Mouse (Mus musculus): ENCODE data around the gene Tia1. TPM values are rescaled to one million over a fixed set of nuclear protein-coding genes. Genes with fewer than 3 reads are reported as not detected.

Gene Tia1
- polyA plus RNA-seq, 1 experiment, result 0.72 TPM

GRCm38 (mm10) chr6:86382551-86382950, 21.5 kb upstream of the Tia1 start:
- TF ChIP-seq GATA1 (IDR thresholded peaks at IDR 0.05; ENCODE audit: low read length) (no peak), TAL1 (IDR thresholded peaks at IDR 0.05; ENCODE audit: low read length) (no peak)
- Histone ChIP-seq H3K4me3 (replicated peaks) (no peak overlapping the region), H3K36me3 (ENCODE audit: control insufficient read depth) (peaks cover 34% of the 10 kb centered on the region), H3K4me1 (ENCODE audit: control insufficient read depth) (peaks cover 4% of the 10 kb centered on the region), H3K27me3 (ENCODE audit: control insufficient read depth) (no peaks in the 10 kb centered on the region), H3K9me3 (ENCODE audit: control insufficient read depth, low read length) (no peaks in the 10 kb centered on the region)

DNA sequence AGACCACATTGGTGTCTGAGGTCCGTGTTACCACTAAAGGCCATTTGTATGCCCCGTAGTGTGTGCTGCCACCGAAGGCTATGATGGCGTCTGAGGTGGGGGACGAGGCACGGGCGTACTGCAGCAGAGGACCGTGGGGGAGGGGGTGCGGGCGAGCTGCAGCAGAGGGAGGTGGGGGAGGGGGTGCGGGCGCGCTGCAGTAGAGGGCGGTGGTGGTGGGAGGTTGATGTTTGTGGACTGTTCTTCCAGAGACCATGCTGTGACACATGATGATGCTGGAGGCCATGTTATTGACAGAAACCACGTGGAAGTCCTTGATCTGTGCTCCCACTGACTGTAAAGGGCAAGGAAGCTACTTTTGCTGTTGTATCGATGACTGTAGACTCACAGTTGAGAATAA, 20.6 kb upstream of the Tia1 start:
- no peak overlapping the region for H3K4me3 ChIP-seq (replicated peaks)
- no peaks in the 10 kb centered on the region for H3K9me3 ChIP-seq (ENCODE audit: control insufficient read depth, low read length)
- peaks cover 4% of the 10 kb centered on the region for H3K4me1 ChIP-seq (ENCODE audit: control insufficient read depth)
- H3K27me3 ChIP-seq (ENCODE audit: control insufficient read depth), result no peaks in the 10 kb centered on the region
- TF ChIP-seq TAL1 (IDR thresholded peaks at IDR 0.05; ENCODE audit: low read length) (no peak), GATA1 (IDR thresholded peaks at IDR 0.05; ENCODE audit: low read length) (no peak)
- peaks cover 31% of the 10 kb centered on the region for H3K36me3 ChIP-seq (ENCODE audit: control insufficient read depth)

DNA sequence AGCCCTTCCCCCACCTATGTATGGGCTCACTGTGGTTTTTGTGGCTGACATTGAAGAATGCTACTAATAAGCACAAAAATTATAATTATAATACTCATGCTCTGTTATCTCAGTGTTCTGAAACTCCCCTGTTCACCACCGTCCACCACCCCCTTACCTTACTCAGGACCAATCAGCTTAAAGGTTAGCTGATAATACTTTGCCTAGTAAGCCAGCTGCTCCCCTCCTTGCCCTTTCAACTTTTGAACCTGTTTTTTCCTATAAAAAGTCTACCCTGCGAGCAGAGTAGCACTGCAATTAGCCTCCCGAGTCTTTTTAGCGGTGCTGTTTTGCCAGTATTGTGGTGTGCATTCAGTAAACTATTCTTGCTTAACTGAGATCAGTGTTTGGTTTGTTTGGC, 19.3 kb upstream of the Tia1 start:
- Histone ChIP-seq H3K4me3 (replicated peaks) (no peak overlapping the region), H3K36me3 (ENCODE audit: control insufficient read depth) (peaks cover 29% of the 10 kb centered on the region), H3K4me1 (ENCODE audit: control insufficient read depth) (peaks cover 4% of the 10 kb centered on the region), H3K27me3 (ENCODE audit: control insufficient read depth) (no peaks in the 10 kb centered on the region), H3K9me3 (ENCODE audit: control insufficient read depth, low read length) (no peaks in the 10 kb centered on the region)
- TF ChIP-seq GATA1 (IDR thresholded peaks at IDR 0.05; ENCODE audit: low read length), result no peak

GRCm38 (mm10) chr6:86385362-86386104, 18.5 kb upstream of the Tia1 start:
- H3K4me1 ChIP-seq (ENCODE audit: control insufficient read depth), result peaks cover 4% of the 10 kb centered on the region
- no peak overlapping the region for H3K4me3 ChIP-seq (replicated peaks)
- TF ChIP-seq TAL1 (IDR thresholded peaks at IDR 0.05; ENCODE audit: low read length) (no peak), GATA1 (IDR thresholded peaks at IDR 0.05; ENCODE audit: low read length) (no peak)
- no peaks in the 10 kb centered on the region for H3K27me3 ChIP-seq (ENCODE audit: control insufficient read depth)
- no peaks in the 10 kb centered on the region for H3K9me3 ChIP-seq (ENCODE audit: control insufficient read depth, low read length)
- H3K36me3 ChIP-seq (ENCODE audit: control insufficient read depth), result peaks cover 31% of the 10 kb centered on the region

DNA sequence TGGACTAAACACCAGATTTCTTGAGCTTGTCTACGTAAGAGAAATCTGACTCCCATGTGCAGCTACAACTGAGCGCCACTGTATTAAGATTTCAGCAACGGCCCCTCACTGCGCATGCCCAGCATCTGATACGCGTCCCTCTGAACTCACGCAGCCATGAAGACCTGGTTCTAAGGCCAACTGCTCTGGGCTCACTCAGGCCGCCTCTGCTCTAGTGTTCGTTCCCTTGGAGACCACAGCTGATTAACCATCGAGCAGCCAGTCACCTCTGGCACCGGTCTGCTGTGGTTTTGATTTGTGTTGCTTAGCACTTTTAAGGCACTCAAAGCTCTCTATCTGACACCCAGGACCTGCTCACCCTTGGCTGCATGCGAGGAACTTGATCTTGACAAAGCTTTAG, 16.7 kb upstream of the Tia1 start:
- Histone ChIP-seq H3K36me3 (ENCODE audit: control insufficient read depth) (peaks cover 47% of the 10 kb centered on the region), H3K4me1 (ENCODE audit: control insufficient read depth) (peaks cover 4% of the 10 kb centered on the region), H3K4me3 (replicated peaks) (no peak overlapping the region), H3K9me3 (ENCODE audit: control insufficient read depth, low read length) (no peaks in the 10 kb centered on the region), H3K27me3 (ENCODE audit: control insufficient read depth) (no peaks in the 10 kb centered on the region)
- TF ChIP-seq TAL1 (IDR thresholded peaks at IDR 0.05; ENCODE audit: low read length), result no peak
- TF ChIP-seq GATA1 (IDR thresholded peaks at IDR 0.05; ENCODE audit: low read length), result no peak

- Histone ChIP-seq H3K27me3 (ENCODE audit: control insufficient read depth) (no peaks in the 10 kb centered on the region), H3K4me1 (ENCODE audit: control insufficient read depth) (peaks cover 4% of the 10 kb centered on the region), H3K36me3 (ENCODE audit: control insufficient read depth) (peaks cover 49% of the 10 kb centered on the region), H3K9me3 (ENCODE audit: control insufficient read depth, low read length) (no peaks in the 10 kb centered on the region), H3K4me3 (replicated peaks) (no peak overlapping the region)
- TF ChIP-seq GATA1 (IDR thresholded peaks at IDR 0.05; ENCODE audit: low read length), result no peak
- no peak for TF ChIP-seq TAL1 (IDR thresholded peaks at IDR 0.05; ENCODE audit: low read length)
Measured at GRCm38 (mm10) chr6:86388461-86388860, 15.6 kb upstream of the Tia1 start.

DNA sequence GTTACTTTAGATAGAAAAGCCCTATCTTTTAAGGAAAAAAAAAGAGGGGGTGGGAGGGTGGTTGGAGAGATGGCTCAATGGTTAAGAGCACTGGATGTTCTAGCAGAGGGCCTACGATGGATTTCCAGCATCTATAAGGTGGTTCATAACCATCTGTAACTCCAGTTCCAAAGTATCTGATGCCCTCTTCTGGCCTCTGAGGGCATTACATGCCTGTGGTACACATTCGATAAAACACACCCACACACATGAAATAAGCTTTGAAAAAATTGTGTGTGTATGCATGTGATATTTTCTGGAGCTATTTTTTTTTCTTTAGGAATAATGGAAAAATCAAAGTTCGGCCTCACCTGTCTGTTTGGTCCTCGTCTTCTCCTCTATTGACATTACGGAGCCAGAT, 12.7 kb upstream of the Tia1 start:
- H3K4me1 ChIP-seq (ENCODE audit: control insufficient read depth), result peaks cover 23% of the 10 kb centered on the region
- peaks cover 59% of the 10 kb centered on the region for H3K36me3 ChIP-seq (ENCODE audit: control insufficient read depth)
- TF ChIP-seq GATA1 (IDR thresholded peaks at IDR 0.05; ENCODE audit: low read length) (no peak), TAL1 (IDR thresholded peaks at IDR 0.05; ENCODE audit: low read length) (no peak)
- H3K9me3 ChIP-seq (ENCODE audit: control insufficient read depth, low read length), result no peaks in the 10 kb centered on the region
- no peak overlapping the region for H3K4me3 ChIP-seq (replicated peaks)
- H3K27me3 ChIP-seq (ENCODE audit: control insufficient read depth), result no peaks in the 10 kb centered on the region

GRCm38 (mm10) chr6:86393187-86393586, 10.8 kb upstream of the Tia1 start:
- Histone ChIP-seq H3K4me1 (ENCODE audit: control insufficient read depth) (peaks cover 41% of the 10 kb centered on the region), H3K36me3 (ENCODE audit: control insufficient read depth) (peaks cover 48% of the 10 kb centered on the region), H3K4me3 (replicated peaks) (no peak overlapping the region), H3K27me3 (ENCODE audit: control insufficient read depth) (peaks cover 7% of the 10 kb centered on the region), H3K9me3 (ENCODE audit: control insufficient read depth, low read length) (no peaks in the 10 kb centered on the region)
- TF ChIP-seq GATA1 (IDR thresholded peaks at IDR 0.05; ENCODE audit: low read length), result no peak
- TF ChIP-seq TAL1 (IDR thresholded peaks at IDR 0.05; ENCODE audit: low read length), result no peak

- TF ChIP-seq TAL1 (IDR thresholded peaks at IDR 0.05; ENCODE audit: low read length) (no peak), GATA1 (IDR thresholded peaks at IDR 0.05; ENCODE audit: low read length) (no peak)
- Histone ChIP-seq H3K27me3 (ENCODE audit: control insufficient read depth) (peaks cover 16% of the 10 kb centered on the region), H3K36me3 (ENCODE audit: control insufficient read depth) (peaks cover 38% of the 10 kb centered on the region)
Measured at GRCm38 (mm10) chr6:86394078-86394720, 9.8 kb upstream of the Tia1 start.

More at GRCm38 (mm10) chr6:86394078-86394720, 9.8 kb upstream of the Tia1 start:
- Histone ChIP-seq H3K4me3 (replicated peaks) (no peak overlapping the region), H3K9me3 (ENCODE audit: control insufficient read depth, low read length) (no peaks in the 10 kb centered on the region), H3K4me1 (ENCODE audit: control insufficient read depth) (peaks cover 41% of the 10 kb centered on the region)

All from erythroblast, embryonic 14.5 days (primary cell).